Mouse (Mus musculus) right cerebral cortex, postnatal 14 days (tissue): ENCODE measurements at regions not wholly inside any gene's neighbourhood (a gene's known extent, or its start where the extent isn't known, plus 50 kb on each side); places are given as distances from the start of the nearest gene placed in this dataset.

Experiments used
- DNase-seq: peaks from one replicate; pipeline ENCODE4 v3.0.0; 2022

DNA sequence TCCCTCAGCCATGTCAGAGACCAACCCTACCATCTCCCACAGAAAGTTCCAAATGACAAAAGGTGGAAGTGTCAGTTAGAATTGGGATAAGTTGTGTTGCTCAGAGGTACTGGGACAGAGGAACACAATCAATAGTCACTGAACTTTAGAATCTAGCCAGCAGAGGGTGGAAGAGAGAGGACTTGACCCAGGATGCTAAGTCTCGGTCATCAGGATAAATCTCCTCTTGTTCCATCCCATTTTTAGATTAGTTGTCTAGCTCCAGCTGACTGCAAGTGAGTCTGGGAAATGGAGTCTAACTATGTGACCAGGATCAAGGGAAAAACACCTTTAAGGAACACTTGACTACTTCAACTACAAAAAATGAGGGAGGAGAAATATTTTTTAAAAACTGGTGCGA lies 91.5 kb downstream of the Fam84b start:
- no peak for DNase-seq

DNA sequence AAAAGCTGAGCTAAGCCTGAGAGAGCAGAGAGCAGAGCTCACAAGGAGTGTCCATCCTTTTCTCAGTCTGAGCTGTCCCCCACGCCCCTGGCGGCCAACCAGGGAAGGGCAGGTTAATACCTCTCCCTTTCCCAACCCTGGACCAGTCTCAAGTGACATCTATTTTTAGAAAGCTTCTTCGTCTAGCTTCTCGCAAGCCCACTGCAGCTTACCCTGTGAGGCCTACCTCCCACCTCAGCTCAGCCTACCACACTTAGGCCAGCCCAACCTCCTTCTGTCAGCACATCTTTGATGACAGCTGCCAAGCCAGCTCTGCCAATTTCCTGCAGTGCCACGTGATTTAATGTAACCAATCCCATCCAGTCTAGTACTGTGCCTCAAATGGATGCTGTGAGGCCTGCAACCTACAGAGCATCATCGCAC lies 93.6 kb downstream of the Fam84b start:
- DNase-seq = peak; percentile 19

DNA sequence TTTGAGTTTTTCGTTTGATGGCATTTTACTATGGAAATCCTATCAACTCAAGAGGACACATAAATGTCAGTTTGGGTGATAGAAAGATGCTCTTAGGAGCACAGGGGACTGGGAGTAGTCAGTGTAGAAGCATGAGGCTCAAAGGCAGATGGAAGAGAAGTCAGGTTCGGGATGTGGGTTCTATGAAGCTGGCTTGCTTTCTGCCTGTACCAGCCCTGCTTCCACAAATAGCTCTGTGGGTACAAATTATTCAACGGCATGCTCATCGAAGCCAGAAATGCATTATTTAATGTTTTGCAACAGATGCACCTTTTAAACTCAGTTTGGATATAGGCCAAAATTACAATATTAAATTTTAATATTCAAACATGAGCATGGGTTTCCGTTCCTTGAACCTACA lies 99.3 kb downstream of the Fam84b start:
- no peak for DNase-seq

DNA sequence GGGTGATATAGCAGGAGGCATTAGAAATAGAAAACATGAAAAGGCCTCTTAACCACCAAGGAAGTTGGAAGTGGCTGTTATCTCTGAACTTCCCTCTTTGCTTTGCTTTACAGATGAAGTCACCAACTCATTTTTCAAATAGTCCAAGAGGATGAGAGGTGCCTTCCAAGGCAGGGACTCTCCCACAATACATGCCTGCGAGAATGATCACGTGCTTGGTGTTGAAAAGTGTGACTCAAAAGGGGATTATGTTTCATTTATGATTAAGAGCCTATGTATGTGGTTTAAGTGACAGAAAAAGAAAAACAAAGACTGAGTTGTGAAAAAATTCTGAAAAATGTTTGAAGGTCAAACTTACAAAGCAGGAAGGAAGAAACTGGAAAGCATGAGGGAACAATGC lies 114.0 kb downstream of the Fam84b start:
- no peak for DNase-seq

DNA sequence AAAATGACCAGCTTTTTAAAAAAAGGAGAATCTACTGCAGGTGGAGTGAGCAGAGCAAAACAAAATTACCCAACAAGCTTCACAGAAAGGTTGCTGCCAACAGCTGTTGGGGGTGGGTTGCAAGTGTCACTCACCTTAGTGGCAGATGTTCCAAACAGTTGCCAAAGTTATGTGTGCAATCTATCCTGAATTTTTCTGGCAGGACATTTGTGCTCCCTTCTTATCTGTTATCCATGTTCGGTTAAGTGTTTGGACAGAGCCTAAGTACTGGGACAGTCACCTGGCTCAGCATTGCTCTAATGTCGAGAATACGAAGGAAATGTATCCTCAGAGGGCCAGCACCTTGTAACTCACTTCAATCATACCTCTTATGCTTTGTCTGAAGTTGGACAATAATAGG lies 115.3 kb downstream of the Fam84b start:
- no peak for DNase-seq

DNA sequence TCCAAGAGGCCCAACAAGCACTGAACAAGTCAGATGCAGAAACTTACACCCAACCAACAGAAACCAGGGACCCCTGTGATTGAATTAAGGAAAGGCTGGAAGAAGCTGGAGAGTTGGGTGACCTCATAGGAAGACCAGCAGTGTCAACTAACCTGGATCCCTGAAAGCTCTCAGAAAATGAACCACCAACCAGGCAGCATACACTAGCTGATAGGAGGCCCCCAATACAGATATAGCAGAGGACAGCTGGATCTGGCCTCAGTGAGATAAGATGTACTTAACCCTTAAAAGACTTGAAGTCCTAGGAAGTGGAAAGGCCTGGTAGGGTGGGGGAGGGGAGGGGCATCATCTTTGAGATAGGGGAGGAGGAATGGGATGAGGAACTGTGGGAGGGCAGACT lies 121.2 kb downstream of the Fam84b start:
- no peak for DNase-seq

DNA sequence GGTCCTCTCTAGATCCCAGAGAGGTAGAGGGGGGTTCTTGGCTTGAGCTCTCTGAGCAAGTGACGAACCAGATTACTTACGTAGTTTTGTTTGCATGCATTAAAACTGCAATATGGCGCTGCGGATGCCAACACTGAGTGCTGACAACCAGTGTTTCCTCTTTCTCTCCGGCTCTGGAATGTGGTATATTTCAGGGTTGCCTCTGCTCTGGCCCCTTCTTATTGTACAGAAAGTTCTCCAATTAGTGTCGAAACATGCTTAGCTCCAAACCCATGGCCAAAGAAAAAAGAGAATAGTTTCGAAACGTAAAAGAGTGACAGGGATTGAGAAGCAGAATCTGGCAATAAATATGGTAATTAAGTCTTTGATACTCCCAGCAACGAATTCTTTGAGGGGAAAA lies 124.8 kb downstream of the Fam84b start:
- DNase-seq = no peak

DNA sequence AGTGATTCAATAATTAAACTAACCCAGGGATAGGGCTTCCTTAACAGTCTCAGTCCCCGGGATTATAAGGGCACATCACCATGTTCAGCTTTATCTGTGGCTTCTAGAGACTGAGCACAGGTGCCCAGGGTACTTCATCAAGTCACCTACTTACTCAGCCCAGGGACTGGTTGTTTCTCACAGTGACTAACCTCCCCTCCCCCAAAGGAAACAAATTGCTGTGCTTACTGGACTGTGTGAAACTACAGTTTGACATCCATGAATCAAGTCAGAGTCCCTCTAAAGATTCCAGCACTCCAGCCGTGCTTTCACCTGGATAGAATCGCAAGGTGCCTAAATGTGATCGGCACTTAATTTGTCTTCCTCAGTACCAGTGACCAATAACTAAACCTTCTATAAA lies 125.2 kb downstream of the Fam84b start:
- no peak for DNase-seq

DNA sequence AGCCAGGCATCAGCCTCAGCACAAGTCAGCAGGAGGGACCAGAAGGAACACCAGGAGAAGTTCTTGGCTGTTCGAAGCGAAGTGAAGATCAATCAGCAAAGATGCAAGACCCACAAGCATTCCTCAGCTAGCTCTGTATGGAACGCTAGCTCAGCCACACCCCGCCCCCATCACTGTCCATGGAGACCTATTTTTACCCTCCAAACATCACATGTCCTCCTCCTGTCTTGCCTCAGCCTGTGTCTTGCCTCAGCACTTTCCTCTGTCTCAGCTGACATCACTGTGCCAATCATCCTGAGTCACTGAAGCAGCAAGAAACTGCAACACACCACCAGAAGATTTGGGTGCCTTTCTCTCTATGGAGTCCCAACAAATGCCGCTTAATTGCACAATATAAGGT lies 134.2 kb downstream of the Fam84b start:
- DNase-seq = no peak

DNA sequence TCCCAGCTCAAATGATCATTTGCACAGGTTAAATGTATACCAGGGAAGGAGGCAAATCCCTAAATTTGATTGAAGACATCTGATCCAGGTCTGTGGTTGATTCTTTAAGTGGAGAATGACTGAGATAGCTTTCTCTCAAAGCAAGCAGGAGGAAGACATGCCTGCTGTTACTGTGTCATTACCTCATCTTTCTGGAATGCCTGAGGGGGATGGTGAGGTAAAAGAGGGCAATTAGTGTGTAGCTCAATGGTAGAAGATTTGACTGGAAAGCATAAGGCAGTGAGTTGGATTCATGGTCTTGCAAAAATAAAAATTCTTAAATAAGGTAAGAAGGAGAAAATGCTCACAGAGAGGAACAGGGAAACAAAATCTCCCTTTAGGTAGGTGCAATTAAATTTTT lies 144.9 kb downstream of the Fam84b start:
- no peak for DNase-seq

DNA sequence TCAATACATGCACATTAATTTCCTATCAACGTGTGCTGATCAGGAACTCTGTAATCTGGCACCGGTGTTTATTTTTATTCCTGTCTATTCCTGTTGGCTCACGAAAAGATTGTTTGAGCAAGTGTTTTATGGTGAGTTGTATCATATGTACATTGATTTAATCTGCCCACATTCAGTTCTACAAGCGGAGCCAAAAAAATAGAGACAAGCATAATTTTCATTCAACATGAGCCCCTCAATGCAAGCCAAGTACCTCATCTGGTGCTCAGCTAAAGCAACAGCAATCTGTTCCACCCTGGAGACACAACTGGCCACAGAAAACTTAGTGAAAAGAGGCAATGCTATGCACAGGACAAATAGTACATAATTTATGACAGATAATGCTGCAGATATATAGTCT lies 147.6 kb downstream of the Fam84b start:
- no peak for DNase-seq

DNA sequence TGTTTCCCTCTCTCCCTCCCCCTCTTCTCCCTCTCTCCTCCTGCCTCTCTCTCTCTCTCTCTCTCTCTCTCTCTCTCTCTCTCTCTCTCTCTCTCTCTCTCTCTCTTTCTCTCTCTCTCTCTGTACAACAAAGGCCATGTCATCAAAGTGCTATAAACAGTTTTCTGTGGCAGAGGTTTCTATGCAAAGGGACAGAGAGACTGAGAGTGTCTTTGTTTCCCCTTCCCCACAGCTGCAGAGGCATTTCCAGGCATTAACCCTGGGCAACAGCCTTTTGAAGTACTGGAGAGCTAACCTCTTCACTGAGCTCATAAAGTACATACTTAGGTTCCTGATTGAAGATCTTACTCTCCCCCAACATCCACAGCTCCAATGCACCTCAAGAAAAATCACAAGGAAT lies 152.3 kb downstream of the Fam84b start:
- DNase-seq = no peak

DNA sequence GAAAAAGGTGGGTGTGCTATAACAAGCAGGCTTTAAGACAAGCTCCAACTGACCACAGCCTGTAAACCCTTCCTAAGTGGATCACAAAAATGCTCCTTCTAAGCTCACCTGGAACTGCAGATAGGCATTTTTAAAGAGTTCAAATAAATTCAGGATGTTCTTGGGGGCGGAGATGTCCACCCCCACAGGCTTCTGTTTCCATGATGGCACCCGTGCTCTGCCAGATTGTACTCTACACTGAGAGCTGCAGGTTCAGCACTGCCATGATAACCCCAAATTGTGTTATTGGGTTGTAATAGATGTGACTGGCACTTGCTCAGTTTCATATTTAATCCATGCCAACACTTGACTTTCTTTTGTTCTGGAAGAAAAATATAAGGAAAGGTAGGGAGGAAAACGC lies 158.8 kb downstream of the Fam84b start:
- DNase-seq = no peak

DNA sequence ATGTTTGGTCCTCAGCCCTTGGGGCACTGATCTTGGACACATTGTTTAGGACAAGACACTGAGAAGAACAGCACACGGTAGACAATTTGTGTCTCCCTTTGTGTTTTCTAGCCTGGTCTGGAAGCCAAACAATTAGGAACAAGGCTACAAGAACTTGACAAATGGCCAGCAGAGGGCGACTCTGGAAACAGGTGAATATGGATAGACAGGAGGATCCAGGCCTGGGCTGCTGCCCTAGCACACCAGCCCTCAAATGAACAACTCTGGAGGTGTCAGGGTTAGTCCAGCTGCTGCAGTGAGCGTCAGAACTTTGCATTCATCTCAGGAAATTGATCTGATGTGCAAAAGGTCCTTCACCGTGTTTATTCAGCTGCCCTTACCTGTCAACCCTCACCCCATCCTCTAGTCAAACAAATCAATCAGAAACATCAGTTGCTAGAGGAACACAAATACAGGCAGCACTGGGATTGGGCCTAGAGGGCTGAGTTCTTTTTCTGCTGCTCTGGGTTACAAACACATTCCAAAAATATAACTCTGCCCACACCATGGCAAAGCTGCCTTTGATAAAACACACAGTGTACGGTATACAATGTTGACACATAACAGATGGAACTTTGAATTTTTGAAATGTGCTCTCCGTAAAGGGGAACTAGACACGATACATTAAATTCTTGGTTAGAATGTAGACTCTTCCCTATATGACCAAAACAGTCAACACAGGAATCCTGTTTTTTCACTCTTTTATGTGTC lies 159.7 kb downstream of the Fam84b start:
- DNase-seq = peak; percentile 32

DNA sequence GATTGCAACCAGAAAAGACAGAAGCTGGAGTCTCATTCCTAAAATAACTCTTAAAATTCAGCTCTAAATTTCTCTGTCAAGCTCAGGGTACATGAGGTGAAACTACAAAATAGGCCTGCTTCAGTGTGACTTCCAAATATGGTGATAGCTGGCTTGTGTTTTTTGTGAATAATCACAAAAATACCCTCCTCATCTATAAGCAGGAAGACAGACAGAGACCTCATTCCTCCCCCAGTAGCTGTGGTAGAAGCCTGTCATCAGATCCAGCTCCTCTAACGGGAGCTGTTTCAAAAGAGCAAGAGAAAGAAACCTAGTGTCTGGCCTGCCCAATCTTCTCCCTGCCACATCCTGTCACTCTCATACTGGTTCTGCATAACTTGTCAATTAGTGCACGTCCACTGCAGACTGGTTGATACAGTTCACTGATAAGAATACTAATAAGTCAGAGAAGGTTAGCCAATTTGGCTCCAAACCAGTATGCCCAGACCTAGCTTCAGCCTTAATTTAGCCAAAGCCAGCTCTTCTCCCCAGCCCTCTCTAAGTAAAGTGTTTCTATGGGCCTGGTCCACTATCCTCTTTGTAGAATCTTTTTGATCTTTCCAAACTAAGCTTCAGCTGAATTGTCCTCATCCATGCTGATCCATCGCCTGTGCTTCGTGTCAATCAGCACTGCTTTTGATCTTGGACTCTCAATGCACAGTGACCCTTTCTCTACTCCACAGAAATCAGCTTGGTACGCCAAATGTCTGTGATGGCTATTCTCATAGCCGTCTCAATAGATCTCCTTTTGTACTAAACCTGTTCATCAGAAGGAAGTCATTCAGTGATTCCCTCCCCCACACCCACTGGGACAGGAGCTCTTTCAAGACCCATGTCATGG lies 160.6 kb downstream of the Fam84b start:
- DNase-seq = no peak

DNA sequence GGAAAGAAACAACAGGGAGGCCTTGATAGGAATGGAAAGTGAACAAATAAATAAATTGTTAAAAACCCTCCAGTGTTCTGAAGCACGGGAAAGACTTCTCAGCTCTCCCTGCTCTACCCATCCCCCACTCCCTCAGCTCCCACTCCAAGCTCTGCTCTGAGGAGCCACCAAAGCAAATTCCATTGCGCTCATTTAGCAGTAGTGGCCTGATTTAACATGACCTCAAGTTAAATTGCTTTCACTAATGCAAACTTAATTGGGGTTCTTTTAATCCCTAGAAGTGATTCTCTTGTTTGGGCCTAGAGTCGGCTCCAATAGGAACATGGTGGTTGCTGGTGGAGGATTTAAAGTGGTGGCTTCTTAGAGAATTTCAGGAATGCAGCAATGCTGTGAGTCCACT lies 161.4 kb downstream of the Fam84b start:
- peak; percentile 8 for DNase-seq

DNA sequence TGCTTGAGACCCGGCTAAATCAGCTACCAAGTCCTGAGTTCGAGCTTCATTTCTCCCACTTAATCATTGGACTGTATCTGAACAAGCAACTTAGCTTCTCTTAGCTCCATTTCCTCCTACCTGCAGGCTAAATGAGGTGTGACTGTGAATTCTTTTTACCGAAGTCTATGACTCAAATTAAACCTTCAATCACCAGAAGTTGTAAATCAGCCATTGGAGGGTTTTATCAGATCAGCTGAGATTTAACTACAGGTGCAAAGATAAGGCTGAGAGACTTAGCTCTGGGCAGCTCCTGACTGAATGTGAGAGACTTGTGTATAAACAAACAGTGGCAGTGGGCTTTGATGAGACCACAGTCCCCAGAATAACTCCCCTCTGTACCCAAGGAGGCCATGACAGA lies 176.2 kb downstream of the Fam84b start:
- no peak for DNase-seq

DNA sequence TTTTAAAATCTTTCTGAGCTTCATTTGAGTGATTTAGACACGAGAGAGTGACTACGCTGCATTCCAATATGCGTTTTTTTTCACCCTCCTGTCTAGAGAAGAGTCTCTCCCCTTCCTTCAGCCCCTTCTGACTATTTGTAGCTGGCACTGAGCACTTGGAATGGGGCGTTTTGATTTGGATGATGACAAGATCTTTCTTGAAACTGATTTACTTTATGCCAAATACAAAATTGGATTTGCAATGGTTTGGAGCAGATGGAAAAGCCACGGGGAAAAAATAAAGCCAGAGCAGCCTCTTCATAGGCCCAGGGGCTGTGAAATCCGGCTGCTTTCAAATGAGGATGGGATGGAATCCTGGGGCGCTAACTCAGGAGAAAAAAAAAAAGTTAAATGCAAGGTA lies 196.0 kb downstream of the Fam84b start:
- DNase-seq = peak; percentile 5

DNA sequence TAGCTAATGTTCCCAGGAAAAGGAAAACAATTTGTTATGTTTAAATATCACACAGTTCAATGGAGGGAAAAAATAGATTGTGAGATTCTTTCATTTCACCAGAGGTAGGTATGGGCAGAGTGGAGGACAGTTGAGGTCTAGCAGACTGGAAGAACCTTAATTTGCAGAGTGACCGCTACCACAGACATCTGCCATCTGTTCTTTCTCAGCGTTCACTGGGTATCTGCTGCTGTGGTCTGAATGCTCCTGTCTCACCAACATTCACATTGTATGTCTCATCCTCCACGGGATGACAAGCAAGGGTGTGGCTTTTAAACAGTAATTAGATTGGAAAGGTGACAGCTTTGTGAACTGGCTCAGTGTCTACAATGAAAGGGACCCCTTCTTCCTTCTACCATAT lies 198.5 kb downstream of the Fam84b start:
- no peak for DNase-seq

DNA sequence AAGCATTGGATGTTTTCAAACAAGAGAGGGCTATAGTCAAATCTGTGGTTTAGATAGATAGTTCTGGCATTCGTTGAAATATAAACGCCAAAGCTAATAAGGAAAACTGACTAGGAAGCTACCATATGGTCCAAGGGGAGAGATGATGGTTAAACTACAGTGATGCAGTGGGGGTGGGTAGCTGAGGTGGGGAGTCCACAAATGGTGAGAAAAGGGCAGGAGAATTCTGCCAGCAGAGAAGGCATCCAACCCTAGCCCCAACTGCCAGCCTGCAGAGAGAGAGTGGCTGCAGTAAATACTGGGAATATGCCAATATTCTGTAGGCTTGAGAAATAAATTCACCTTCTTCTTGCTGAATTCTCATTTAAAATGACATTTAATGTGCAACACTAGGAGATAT lies 204.3 kb downstream of the Fam84b start:
- DNase-seq = no peak

DNA sequence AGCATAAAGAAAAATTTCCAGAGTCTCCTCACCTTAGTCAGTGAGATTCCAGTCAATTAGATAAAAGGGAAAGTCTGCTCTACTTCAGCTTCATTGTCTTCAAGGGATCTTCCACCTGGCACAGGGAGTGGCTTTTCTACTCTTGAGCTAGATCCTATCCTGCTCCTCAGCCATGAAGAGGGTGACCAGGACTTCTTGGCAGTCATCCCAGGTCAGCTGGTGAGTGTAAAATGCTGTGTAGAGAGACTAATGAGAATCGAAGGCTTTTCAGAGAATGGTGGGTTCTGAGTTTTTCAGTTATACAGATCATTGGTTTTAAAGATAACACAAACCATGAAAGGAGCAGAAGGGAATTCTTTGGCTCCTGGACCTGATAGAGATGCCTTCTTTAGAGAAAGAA lies 211.8 kb downstream of the Fam84b start:
- no peak for DNase-seq

DNA sequence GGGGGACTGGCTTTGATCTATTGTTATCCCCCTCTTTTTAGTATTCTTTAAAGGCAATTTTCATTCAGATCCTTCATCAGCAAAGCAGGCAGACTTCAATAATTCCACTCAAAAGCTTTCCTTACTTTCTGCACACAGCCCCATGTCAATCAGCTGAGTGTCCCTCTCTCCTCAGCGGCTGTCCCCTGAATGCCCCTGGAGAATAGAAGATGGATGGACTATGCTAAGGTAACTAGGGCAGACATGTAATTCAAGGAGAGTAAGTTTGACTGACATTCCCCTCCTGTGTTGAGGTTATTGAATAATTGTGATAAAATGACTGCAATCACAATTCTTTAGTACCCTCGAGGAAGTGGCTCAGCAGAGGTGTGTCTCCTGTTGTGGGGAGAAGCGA lies 220.1 kb downstream of the Fam84b start:
- DNase-seq = no peak

DNA sequence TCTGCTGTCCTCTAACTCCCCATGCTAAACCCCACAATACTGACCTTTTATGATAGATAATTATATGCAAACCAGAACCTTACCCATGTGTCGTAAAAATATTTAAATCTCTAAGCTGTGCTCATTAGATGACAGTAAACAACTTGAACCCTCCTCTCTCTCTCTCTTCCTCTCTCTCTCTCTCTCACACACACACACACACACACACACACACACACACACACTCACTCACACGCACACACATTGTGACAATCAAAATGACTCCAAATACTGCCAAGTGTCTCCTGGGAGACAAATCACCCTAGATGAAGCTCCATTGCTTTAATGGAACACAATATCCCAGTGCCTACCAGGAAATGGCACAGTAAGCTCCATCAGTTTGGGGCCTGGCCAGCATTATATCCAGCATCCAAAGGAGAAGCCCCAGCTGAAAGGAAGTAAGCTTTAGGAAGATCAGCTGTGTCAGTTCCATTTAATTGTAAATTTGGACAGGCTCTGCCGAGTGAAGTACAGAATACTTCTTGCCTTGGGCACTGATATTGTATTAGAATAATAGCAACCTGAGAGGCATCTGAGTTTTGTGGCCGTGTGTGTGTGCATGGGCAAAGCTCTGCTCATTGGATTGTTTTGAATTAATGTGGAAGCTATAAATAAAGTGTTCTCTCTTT lies 220.7 kb downstream of the Fam84b start:
- no peak for DNase-seq
